17 mouse cellular contexts compared by ENCODE assay signal in the genomic region with DNA sequence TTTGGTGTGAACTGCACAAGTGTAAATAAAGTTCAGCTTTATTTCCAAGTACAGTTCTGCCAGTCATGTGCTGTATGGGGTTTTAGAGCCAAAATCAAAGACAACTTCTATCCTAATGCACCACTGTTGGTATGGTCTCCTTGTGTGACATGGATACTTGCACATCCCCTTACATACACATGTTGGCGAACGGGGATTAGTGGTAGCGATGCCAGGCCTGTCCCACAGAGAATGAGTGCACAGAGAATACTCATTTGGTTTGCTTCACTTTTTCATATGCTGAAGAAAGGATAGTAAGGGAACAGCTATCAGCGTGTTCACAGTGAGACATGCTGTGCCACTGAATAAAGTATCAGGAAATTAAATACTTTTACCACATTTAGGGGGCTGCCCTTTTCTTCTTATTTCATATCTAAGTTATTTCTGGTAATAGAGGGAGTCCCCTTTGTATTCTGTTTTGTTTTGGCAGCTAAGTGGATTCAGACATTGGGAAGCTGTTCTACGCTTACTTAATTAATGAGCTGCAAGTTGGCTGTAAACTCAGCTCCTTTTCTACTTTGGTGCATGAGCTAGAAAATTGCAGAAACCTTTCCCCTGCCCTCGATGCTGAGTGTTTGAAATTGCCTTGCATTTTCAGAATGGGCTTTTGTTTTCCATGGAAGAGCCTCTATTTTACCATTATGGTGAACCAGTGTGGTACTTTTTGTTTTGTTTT.
DNase-seq lines count a peak whose midpoint lies in the region; ATAC-seq lines count a peak whose summit lies in the region.
"Had no signal": no experiment of that assay in that cellular context is flagged by ENCODE, and none has a peak within 500 bp of the region (broad histone marks: within the 10 kb centered on the region; RNA-seq: fewer than 3 reads in every experiment).

No protein-coding gene starts in this region.

- H3K9me3 ChIP-seq in midbrain, embryonic 11.5 days (ENCODE audit: control insufficient read depth, low read length): no peaks in the 10 kb centered on the region
- H3K9me3 ChIP-seq in midbrain, embryonic 13.5 days: no peaks in the 10 kb centered on the region
- no peaks in the 10 kb centered on the region for H3K9me3 ChIP-seq in forebrain, embryonic 14.5 days (replicated peaks; ENCODE audit: control insufficient read depth, low read length)
- H3K9me3 ChIP-seq in hindbrain, embryonic 13.5 days: no peaks in the 10 kb centered on the region
- H3K9me3 ChIP-seq in neural tube, embryonic 13.5 days: no peaks in the 10 kb centered on the region
- H3K9me3 ChIP-seq: lung, embryonic 15.5 days had no signal

- WGBS in midbrain, embryonic 11.5 days: 78% methylated on average over 6 of the region's 6 CpGs
- 58% methylated on average over 6 of the region's 6 CpGs for WGBS in midbrain, embryonic 13.5 days
- WGBS in forebrain, embryonic 14.5 days: 8% methylated on average over 6 of the region's 6 CpGs
- WGBS in hindbrain, embryonic 13.5 days: 47% methylated on average over 6 of the region's 6 CpGs
- WGBS in neural tube, embryonic 13.5 days: 35% methylated on average over 6 of the region's 6 CpGs

- DNase-seq in midbrain, embryonic 11.5 days (ENCODE audit: low spot score, missing footprints): peak; percentile 82
- DNase-seq in forebrain, embryonic 14.5 days (ENCODE audit: low spot score): peak; percentile 70
- no peak for DNase-seq in ovary, adult 18-20 months (ENCODE audit: low spot score)
- DNase-seq in urinary bladder, postnatal 4 days (ENCODE audit: low spot score in 2 of 2): no peak
- DNase-seq in cerebellum, adult 18-20 months: no peak
- DNase-seq: cerebellum, postnatal 14 days; gastrocnemius, postnatal 14 days; heart, postnatal 10 days; kidney, postnatal 4 days; right cerebral cortex, postnatal 14 days; thymus, postnatal 25 days had no signal

- H3K27ac ChIP-seq in midbrain, embryonic 11.5 days (ENCODE audit: low read depth, low read length): 0 out of 2 replicates have a peak overlapping the region, but pooled peaks have one; percentile 30
- no peak overlapping the region for H3K27ac ChIP-seq in midbrain, embryonic 13.5 days
- peak overlapping the region; percentile 41; the same call in 1 of the 2 replicates for H3K27ac ChIP-seq in forebrain, embryonic 14.5 days (ENCODE audit: low read depth, low read length)
- peak overlapping the region; percentile 71 for H3K27ac ChIP-seq in hindbrain, embryonic 13.5 days
- H3K27ac ChIP-seq in neural tube, embryonic 13.5 days (replicated peaks): peak overlapping the region; percentile 68
- H3K27ac ChIP-seq: lung, embryonic 15.5 days had no signal

- H3K36me3 ChIP-seq in midbrain, embryonic 11.5 days (ENCODE audit: control insufficient read depth, insufficient read depth, low read length): no peaks in the 10 kb centered on the region
- H3K36me3 ChIP-seq in midbrain, embryonic 13.5 days: no peaks in the 10 kb centered on the region
- H3K36me3 ChIP-seq in forebrain, embryonic 14.5 days (ENCODE audit: control insufficient read depth, insufficient read depth, low read length): no peaks in the 10 kb centered on the region
- no peaks in the 10 kb centered on the region for H3K36me3 ChIP-seq in hindbrain, embryonic 13.5 days
- H3K36me3 ChIP-seq in neural tube, embryonic 13.5 days: no peaks in the 10 kb centered on the region
- H3K36me3 ChIP-seq: lung, embryonic 15.5 days had no signal

- no peaks in the 10 kb centered on the region for H3K27me3 ChIP-seq in midbrain, embryonic 11.5 days (ENCODE audit: control insufficient read depth, insufficient read depth, low read length)
- no peaks in the 10 kb centered on the region for H3K27me3 ChIP-seq in midbrain, embryonic 13.5 days
- H3K27me3 ChIP-seq in forebrain, embryonic 14.5 days (replicated peaks; ENCODE audit: control insufficient read depth, insufficient read depth, low read length): no peaks in the 10 kb centered on the region
- no peaks in the 10 kb centered on the region for H3K27me3 ChIP-seq in hindbrain, embryonic 13.5 days
- no peaks in the 10 kb centered on the region for H3K27me3 ChIP-seq in neural tube, embryonic 13.5 days
- H3K27me3 ChIP-seq: lung, embryonic 15.5 days had no signal

- H3K4me2 ChIP-seq in midbrain, embryonic 11.5 days: no peak overlapping the region
- H3K4me2 ChIP-seq in midbrain, embryonic 13.5 days (replicated peaks): no peak overlapping the region
- no peak overlapping the region for H3K4me2 ChIP-seq in forebrain, embryonic 14.5 days (ENCODE audit: low read length)
- H3K4me2 ChIP-seq in hindbrain, embryonic 13.5 days: no peak overlapping the region
- H3K4me2 ChIP-seq in neural tube, embryonic 13.5 days: no peak overlapping the region
- H3K4me2 ChIP-seq: liver, embryonic 11.5 days; lung, embryonic 15.5 days had no signal

- ATAC-seq in midbrain, embryonic 11.5 days (ENCODE audit: low FRiP score): no peak
- no peak for ATAC-seq in midbrain, embryonic 13.5 days
- peak; percentile 44 for ATAC-seq in forebrain, embryonic 14.5 days
- no peak for ATAC-seq in hindbrain, embryonic 13.5 days (ENCODE audit: low FRiP score)
- ATAC-seq in neural tube, embryonic 13.5 days (ENCODE audit: low read depth): no peak

- peaks cover 8% of the 10 kb centered on the region; the same call in 1 of the 2 replicates for H3K4me1 ChIP-seq in midbrain, embryonic 11.5 days (ENCODE audit: control insufficient read depth, insufficient read depth, low read length)
- H3K4me1 ChIP-seq in midbrain, embryonic 13.5 days (replicated peaks): peaks cover 15% of the 10 kb centered on the region
- peaks cover 11% of the 10 kb centered on the region for H3K4me1 ChIP-seq in forebrain, embryonic 14.5 days (ENCODE audit: control insufficient read depth, insufficient read depth, low read length)
- H3K4me1 ChIP-seq in hindbrain, embryonic 13.5 days (replicated peaks): peaks cover 15% of the 10 kb centered on the region
- peaks cover 15% of the 10 kb centered on the region for H3K4me1 ChIP-seq in neural tube, embryonic 13.5 days (replicated peaks)

- no peak overlapping the region for H3K4me3 ChIP-seq in midbrain, embryonic 11.5 days (ENCODE audit: low read depth, low read length)
- no peak overlapping the region for H3K4me3 ChIP-seq in midbrain, embryonic 13.5 days (replicated peaks)
- H3K4me3 ChIP-seq in forebrain, embryonic 14.5 days (ENCODE audit: low read depth, low read length): no peak overlapping the region
- no peak overlapping the region for H3K4me3 ChIP-seq in hindbrain, embryonic 13.5 days
- no peak overlapping the region for H3K4me3 ChIP-seq in neural tube, embryonic 13.5 days
- H3K4me3 ChIP-seq: lung, embryonic 15.5 days; myocyte had no signal

- no peak overlapping the region for H3K9ac ChIP-seq in midbrain, embryonic 11.5 days (ENCODE audit: low read length)
- H3K9ac ChIP-seq in midbrain, embryonic 13.5 days (replicated peaks): no peak overlapping the region
- H3K9ac ChIP-seq in forebrain, embryonic 14.5 days (ENCODE audit: low read length): no peak overlapping the region
- H3K9ac ChIP-seq in hindbrain, embryonic 13.5 days: no peak overlapping the region
- no peak overlapping the region for H3K9ac ChIP-seq in neural tube, embryonic 13.5 days
- H3K9ac ChIP-seq: lung, embryonic 15.5 days had no signal

Comparison
In these comparisons a context has a peak if more than half of its experiments do, and no peak if none do; other contexts are left out.
1. DNase-seq: peak in midbrain, embryonic 11.5 days (single experiment) and forebrain, embryonic 14.5 days (single experiment); none in ovary, adult 18-20 months (single experiment), urinary bladder, postnatal 4 days (0 of 2) and cerebellum, adult 18-20 months (0 of 2).